Mouse (Mus musculus): Measurements from ENCODE around the gene Lipc. TPM values are rescaled to one million over a fixed set of nuclear protein-coding genes. Genes with fewer than 3 reads are reported as not detected.

The Lipc gene
- under 1 TPM in 3 of 26 experiments, not detected in 23; 0.49 to 0.98 (median 0.58) TPM for total RNA-seq (2018; cell fraction: chromatin; rRNA removed)
- total RNA-seq (2018; cell fraction: cytosol; rRNA removed): under 1 TPM in 24 of 26 experiments, not detected in 2; 0.09 to 0.85 (median 0.32) TPM
- under 1 TPM in 9 of 26 experiments, not detected in 17; 0.25 to 0.83 (median 0.41) TPM for total RNA-seq (2018; cell fraction: nucleus; rRNA removed)
- polyA plus RNA-seq (2018): 0.26 to 0.72 TPM in 2 of 3 replicates, not detected in the other

DNA sequence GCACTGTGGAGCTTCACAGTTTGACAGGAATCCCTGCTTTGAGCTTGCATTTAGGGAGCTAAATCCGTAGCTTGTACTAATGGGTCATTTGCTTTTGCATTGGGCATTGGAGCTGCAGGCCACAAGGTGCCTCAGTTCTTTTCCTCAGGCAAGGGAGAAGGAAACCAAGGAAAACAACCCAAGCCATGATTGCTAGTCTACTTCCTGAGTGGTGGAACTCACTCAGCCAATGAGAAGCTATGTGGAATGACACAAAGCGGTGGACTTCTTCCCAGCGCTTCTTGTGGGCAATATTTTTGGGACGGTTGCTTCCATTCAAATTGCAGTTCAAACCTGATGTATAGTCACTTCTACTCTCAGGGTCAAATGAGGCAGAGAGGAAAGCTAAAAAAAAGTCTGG lies at the start of gene Lipc:
Lipc (minus strand) TSS at position 101 of the 400 bp plus-strand sequence.
- H3K36me3 ChIP-seq (ENCODE audit: inconsistent target): no peaks in the 10 kb centered on the region
- WGBS (ENCODE audit: missing documents): 82% methylated on average over 4 of the region's 4 CpGs
- H3K27ac ChIP-seq: no peak within 1 kb of the TSS
- H3K4me3 ChIP-seq (ENCODE audit: inconsistent target): no peak within 1 kb of the TSS
- H3K79me2 ChIP-seq (ENCODE audit: inconsistent target): no peaks in the 10 kb centered on the region

DNA sequence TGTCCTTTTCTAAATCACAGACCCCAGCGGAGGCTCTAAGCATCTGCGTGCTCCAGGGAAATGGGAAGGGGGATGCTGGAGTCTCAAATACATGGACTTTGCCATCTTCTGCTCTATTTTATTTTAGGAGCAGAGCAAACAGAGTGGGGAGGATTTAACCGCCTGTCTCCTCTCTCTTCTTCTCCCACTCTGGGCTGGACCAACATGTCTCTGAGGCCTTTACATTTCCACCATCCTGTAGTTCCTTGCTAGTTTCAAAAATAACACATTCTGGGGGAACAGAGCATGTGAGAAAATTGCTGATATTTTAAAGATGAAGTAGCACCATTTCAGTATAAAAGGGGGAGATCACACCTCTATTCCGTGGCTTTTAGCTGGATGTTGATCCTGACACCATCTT lies 47.1 kb upstream of the Lipc start:
- no peak overlapping the region for H3K4me3 ChIP-seq (ENCODE audit: inconsistent target)
- H3K27ac ChIP-seq: no peak overlapping the region
- H3K79me2 ChIP-seq (ENCODE audit: inconsistent target): no peaks in the 10 kb centered on the region
- H3K36me3 ChIP-seq (ENCODE audit: inconsistent target): no peaks in the 10 kb centered on the region
- WGBS (ENCODE audit: missing documents): 92% methylated on average over 4 of the region's 4 CpGs

DNA sequence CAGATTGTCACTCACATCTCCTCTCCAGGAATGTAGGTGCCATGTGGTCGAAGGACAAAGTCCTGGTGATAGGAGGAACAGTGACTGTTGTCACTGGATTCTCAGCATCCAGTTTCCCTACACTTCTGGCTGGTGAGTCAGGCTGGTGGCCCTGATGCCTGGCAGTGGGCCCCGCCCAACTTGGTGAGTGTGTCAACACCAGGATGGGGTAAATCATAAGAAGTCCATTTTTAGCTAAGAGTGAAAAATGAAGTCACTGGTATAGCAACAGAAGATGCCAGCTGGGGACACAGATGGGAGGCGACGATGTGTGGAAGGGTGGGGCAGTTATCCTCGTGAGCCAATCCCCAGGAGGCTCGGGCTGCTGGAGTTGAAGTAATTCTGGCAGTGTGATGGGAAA lies 46.7 kb upstream of the Lipc start:
- H3K27ac ChIP-seq: no peak overlapping the region
- H3K79me2 ChIP-seq (ENCODE audit: inconsistent target): no peaks in the 10 kb centered on the region
- 75% methylated on average over 6 of the region's 6 CpGs for WGBS (ENCODE audit: missing documents)
- no peaks in the 10 kb centered on the region for H3K36me3 ChIP-seq (ENCODE audit: inconsistent target)
- H3K4me3 ChIP-seq (ENCODE audit: inconsistent target): no peak overlapping the region

DNA sequence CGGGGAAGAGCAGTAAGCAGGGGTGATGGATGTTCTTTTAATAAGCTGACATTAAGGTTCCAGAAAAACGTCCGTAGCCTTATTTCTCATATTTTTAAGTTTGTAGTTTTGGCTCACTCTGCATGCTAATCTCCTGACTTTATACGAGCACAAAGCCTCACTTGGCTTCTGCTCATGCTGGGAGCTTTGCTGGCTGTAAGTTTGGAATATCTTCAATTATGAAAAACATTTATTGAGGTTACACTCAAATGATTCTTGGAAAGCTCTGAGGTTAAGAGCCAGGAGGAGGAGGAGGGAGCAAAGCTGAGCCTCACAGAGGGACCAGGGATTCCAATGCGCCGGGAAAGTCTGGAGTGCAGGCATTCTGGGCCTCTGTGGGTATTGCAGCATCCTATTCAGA lies 41.3 kb upstream of the Lipc start:
- no peaks in the 10 kb centered on the region for H3K79me2 ChIP-seq (ENCODE audit: inconsistent target)
- 87% methylated on average over 6 of the region's 6 CpGs for WGBS (ENCODE audit: missing documents)

DNA sequence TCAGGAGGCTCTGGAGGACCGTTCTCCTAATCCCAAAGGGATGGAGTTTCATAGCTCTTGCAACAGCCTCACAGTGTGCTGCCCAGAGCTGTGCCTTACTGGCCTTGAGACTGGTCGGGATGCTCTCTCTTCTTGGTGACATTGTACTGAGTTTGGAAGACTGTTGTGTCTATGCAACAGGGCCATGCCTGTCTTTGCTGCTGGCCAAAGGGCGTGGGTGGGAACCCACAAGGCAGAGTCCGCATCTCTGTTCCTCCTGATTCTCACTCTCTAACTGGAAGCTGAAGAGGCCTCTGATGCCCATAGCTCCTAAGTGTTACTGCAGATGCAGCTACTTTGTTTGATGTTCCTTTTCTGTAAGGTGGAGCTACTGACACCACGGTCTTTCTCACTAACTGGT lies 39.4 kb upstream of the Lipc start:
- no peaks in the 10 kb centered on the region for H3K79me2 ChIP-seq (ENCODE audit: inconsistent target)
- H3K36me3 ChIP-seq (ENCODE audit: inconsistent target): no peaks in the 10 kb centered on the region
- H3K27ac ChIP-seq: no peak overlapping the region
- WGBS (ENCODE audit: missing documents): 91% methylated on average over 5 of the region's 5 CpGs
- H3K4me3 ChIP-seq (ENCODE audit: inconsistent target): no peak overlapping the region

More for the DNA sequence above, 41.3 kb upstream of the Lipc start:
- Histone ChIP-seq H3K27ac (no peak overlapping the region), H3K36me3 (ENCODE audit: inconsistent target) (no peaks in the 10 kb centered on the region), H3K4me3 (ENCODE audit: inconsistent target) (no peak overlapping the region)

DNA sequence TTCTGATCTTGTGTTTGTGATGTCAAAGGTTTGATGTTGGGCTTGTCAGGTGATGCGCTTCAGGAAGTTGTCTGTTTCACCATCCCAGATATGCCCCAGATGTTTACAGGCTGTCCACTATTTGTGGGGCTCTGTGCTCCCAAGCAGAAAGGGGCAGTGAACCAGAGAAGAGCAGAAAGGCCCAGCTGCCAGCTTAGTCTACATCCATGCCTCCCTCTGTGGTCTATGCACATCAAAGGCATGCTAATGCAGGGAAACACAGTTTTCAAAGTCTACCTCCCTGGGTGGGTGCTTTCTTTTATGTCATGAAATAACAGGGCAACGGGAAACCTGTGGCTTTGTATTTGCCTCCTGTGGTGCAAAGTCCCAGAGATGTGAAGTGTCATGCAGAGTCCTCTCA lies 35.2 kb upstream of the Lipc start:
- Histone ChIP-seq H3K79me2 (ENCODE audit: inconsistent target) (no peaks in the 10 kb centered on the region), H3K4me3 (ENCODE audit: inconsistent target) (no peak overlapping the region), H3K27ac (no peak overlapping the region), H3K36me3 (ENCODE audit: inconsistent target) (no peaks in the 10 kb centered on the region)
- WGBS (ENCODE audit: missing documents): 49% methylated on average over 2 of the region's 2 CpGs

DNA sequence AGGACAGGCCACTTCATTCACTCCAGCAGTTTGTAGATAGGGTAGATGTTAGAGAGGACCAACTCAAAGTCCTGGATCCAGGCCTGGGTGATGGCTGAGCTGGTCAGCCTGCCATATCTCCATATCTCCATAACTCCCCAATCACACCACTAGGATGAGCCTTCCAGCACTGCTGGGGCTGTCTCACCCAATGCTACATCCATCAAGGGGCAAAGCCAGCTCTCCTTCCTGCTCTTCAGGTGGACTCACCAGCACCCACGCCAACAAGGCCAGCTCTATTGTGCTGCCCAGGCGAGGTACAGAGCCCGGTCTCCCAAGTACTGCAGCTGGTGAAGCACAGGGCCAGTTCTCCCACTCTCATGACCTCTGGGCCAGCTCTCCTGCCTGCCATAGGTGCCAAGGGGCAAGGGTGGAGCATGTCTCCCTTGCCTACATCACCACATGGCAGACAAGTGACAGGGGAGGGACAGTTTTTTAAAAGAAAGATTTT lies 31.0 kb upstream of the Lipc start:
- Histone ChIP-seq H3K79me2 (ENCODE audit: inconsistent target) (no peaks in the 10 kb centered on the region), H3K4me3 (ENCODE audit: inconsistent target) (no peak overlapping the region), H3K27ac (no peak overlapping the region), H3K36me3 (ENCODE audit: inconsistent target) (no peaks in the 10 kb centered on the region)
- 96% methylated on average over 3 of the region's 3 CpGs for WGBS (ENCODE audit: missing documents)

DNA sequence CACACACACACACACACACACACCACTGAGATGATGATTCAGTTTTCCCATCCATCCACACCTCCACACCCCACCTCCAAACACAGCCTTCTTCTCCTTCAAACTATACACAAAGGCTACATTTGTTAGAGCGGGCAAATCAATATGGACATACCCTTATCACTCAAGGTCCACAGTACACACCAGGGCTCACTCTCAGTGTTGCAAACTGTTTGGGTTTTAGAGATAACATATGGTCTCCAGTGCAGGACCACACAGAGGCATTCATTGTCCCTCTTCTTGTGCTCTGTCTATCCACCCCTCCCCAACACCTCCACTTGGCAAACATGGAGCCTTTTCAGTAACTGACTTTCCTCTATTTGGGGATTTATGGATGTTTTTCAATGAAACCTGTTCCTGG lies 29.7 kb upstream of the Lipc start:
- WGBS (ENCODE audit: missing documents): 92% methylated on average over 1 of the region's 1 CpGs
- H3K36me3 ChIP-seq (ENCODE audit: inconsistent target): no peaks in the 10 kb centered on the region
- no peak overlapping the region for H3K27ac ChIP-seq
- H3K4me3 ChIP-seq (ENCODE audit: inconsistent target): no peak overlapping the region
- no peaks in the 10 kb centered on the region for H3K79me2 ChIP-seq (ENCODE audit: inconsistent target)

DNA sequence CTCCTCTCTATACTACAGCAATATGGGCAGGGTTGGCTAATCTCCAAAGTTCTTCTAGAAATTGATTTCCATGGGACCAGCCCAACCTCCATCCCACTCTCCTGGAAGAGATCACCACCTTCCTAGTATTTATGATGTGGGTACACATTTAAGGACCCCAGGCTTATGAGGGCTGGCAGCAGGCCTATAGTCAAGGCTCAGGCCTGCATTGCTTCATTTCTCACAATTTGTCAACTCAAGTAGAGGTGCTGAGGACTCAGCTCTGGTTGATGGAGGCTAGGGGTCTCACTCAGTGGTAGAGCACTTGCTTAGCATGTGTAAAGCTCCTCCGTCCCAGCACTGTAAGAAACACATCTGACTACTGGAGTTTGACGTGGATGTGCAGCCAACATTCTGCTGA lies 27.6 kb upstream of the Lipc start:
- Histone ChIP-seq H3K36me3 (ENCODE audit: inconsistent target) (no peaks in the 10 kb centered on the region), H3K4me3 (ENCODE audit: inconsistent target) (no peak overlapping the region)
- WGBS (ENCODE audit: missing documents): 92% methylated on average over 2 of the region's 2 CpGs

DNA sequence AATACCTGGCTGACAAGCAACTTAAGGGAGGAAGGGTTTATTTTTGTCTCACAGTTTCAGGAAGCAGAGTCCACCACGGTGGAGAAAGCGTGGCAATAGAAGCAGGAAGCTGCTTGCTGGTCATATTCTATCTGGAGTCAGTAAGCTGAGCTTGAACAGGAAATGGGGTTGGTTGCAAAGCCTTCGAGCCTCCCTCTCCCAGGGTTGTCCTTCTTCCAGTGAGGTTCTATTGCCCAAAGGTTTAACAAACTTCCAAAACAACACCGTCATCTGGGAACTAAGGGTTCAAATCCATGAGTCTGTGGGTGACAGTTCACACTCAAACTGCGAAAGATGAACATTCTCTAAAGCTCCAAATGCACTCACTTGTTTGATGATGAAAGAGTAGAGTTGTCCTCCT lies 27.1 kb upstream of the Lipc start:
- WGBS (ENCODE audit: missing documents): 60% methylated on average over 5 of the region's 5 CpGs
- no peaks in the 10 kb centered on the region for H3K79me2 ChIP-seq (ENCODE audit: inconsistent target)
- no peaks in the 10 kb centered on the region for H3K36me3 ChIP-seq (ENCODE audit: inconsistent target)
- no peak overlapping the region for H3K4me3 ChIP-seq (ENCODE audit: inconsistent target)
- no peak overlapping the region for H3K27ac ChIP-seq

More for the DNA sequence above, 27.6 kb upstream of the Lipc start:
- Histone ChIP-seq H3K79me2 (ENCODE audit: inconsistent target) (no peaks in the 10 kb centered on the region), H3K27ac (no peak overlapping the region)

DNA sequence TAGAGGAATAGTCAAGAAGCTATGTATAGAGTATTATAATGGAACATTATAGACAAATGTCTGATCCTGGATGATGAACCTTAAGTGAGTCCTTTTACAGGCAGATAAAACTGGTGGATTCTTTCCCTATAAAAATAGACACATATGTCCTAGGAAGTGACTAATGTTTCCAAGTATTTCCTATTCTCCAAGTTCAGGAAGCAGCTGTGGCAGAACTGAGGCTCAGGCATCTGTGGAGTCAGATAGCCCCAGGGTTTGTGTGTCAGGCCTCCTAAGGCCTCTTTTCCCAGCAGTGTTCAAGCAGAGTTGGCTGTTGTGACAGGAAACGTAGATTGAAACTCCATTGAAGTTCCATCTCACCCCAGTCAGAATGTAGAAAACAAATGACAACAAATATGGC lies 25.4 kb upstream of the Lipc start:
- WGBS (ENCODE audit: missing documents): 80% methylated on average over 1 of the region's 1 CpGs

DNA sequence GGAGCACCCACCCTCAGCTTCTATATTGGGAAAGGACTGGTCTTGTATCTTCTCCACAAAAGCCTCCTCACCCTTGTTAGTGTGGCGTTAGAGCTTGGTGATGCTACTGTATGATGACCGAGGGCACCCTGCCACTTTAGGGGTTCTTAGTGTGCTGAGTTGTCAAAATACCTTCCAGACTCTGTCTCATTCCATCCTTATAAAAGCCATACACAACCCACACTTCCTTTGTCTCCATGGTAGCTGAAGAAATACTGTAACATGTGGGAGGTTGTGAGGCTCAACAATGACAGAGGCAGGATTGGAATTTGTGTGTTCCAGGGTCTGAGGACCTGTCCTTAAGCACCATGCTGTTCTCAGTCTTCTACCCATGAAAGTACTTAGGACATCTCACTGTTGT lies 23.9 kb upstream of the Lipc start:
- 83% methylated on average over 2 of the region's 2 CpGs for WGBS (ENCODE audit: missing documents)
- Histone ChIP-seq H3K27ac (no peak overlapping the region), H3K36me3 (ENCODE audit: inconsistent target) (no peaks in the 10 kb centered on the region), H3K79me2 (ENCODE audit: inconsistent target) (no peaks in the 10 kb centered on the region), H3K4me3 (ENCODE audit: inconsistent target) (no peak overlapping the region)

More for the DNA sequence above, 25.4 kb upstream of the Lipc start:
- H3K4me3 ChIP-seq (ENCODE audit: inconsistent target): no peak overlapping the region
- H3K36me3 ChIP-seq (ENCODE audit: inconsistent target): no peaks in the 10 kb centered on the region
- H3K79me2 ChIP-seq (ENCODE audit: inconsistent target): no peaks in the 10 kb centered on the region
- H3K27ac ChIP-seq: no peak overlapping the region

DNA sequence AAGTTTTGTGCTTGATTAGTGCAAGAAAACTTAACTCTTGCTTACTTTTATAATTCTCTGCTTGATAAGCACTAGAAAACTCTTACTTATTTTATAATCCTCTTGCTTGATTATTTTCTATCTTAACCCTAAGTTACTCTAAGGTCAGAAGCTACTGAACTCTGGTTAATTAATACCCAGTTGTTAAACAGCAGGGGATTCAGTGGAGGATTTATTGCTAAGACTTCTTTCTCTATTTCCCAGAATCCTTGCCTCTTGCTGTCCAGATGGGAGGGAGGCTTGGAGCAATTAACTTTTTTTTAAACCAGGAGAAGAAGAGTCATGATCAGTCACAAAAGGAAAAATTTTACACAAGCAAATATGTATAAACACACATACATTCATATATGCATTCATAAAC lies 21.3 kb upstream of the Lipc start:
- no peaks in the 10 kb centered on the region for H3K36me3 ChIP-seq (ENCODE audit: inconsistent target)
- H3K4me3 ChIP-seq (ENCODE audit: inconsistent target): no peak overlapping the region
- no peak overlapping the region for H3K27ac ChIP-seq
- no peaks in the 10 kb centered on the region for H3K79me2 ChIP-seq (ENCODE audit: inconsistent target)

DNA sequence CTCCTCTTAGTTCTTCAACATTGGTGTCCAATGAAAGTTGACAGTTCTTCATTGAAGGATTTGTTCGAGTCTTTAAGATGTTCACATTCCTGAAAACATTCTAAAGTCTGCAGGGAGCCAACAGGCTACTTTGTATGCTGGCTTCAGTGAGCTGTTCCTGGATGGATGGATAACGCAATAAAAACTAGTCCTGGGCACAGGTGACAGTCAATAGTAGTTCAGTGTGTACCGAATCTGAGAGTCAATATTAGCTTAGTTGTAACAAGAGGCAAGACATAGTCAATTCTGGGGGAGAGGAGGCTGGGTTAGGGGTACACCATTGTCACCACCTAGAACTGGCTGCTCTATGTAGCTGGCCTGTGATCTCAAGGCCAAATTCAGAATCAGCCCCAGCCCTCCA lies 17.2 kb upstream of the Lipc start:
- Histone ChIP-seq H3K4me3 (ENCODE audit: inconsistent target) (no peak overlapping the region), H3K27ac (no peak overlapping the region), H3K36me3 (ENCODE audit: inconsistent target) (no peaks in the 10 kb centered on the region), H3K79me2 (ENCODE audit: inconsistent target) (no peaks in the 10 kb centered on the region)
- 88% methylated on average over 3 of the region's 3 CpGs for WGBS (ENCODE audit: missing documents)

DNA sequence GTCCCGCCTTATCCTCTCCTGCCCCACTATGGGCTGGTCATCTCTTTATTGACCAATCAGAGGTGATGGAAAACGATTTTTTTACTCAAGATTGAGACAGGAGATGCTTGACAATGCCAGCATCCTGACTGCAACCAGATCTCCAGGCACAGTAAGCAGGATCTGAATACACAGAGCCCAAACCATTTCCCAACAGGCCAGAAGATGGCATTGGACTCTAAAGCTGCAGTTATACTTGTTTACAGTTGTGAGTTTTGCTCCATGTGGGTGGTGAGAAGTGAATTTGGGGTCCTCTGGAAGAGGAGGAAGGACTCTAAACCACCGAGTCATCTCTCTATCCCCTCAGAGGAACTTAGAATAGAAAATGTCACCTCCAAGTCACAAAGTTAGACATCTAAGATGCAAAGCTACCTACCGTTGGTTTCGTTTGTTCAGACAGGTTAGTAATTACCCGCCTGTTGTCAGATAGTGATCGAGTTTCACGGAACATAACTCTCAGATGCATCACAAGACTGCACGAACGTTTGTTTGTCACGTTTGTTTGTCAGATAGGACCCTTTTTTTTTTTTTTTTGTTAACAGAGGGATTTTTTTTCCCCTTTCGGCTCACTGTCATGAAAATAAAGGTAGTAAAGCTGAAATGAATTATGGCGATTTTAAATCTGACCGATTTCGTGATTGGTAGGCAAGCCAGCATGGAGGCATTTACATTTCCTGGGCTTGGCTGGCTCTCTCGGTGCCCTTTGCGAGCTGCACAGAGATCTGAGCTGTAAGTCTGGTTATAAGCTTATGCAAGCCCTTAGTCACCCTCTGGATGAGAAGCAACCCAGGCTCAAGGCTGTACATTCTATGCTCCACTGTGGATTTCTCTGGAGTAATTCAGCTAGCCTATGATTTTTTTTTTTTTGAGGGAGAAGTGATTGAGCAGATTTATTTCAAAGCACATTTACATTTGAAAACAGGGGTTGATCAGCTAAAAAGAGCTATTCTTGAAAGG lies 14.3 kb upstream of the Lipc start:
- no peaks in the 10 kb centered on the region for H3K36me3 ChIP-seq (ENCODE audit: inconsistent target)
- H3K27ac ChIP-seq: no peak overlapping the region
- 85% methylated on average over 16 of the region's 17 CpGs for WGBS (ENCODE audit: missing documents)
- no peak overlapping the region for H3K4me3 ChIP-seq (ENCODE audit: inconsistent target)
- no peaks in the 10 kb centered on the region for H3K79me2 ChIP-seq (ENCODE audit: inconsistent target)
